Mouse (Mus musculus) gastrocnemius, postnatal 4 days (tissue): ENCODE results near the gene Casp8ap2. TPM values are rescaled to one million over a fixed set of nuclear protein-coding genes. Genes with fewer than 3 reads are reported as not detected.

Experiments used
- DNase-seq, 2 experiments: peaks; one replicate each; pipeline ENCODE4 v3.0.0; 2021 to 2022; ENCODE audit warnings: low spot score in 2 of 2, mixed read lengths in 2 of 2
- total RNA-seq, 2 experiments: library from RNA; stranded (reverse); gene quantifications; 2 replicates each; pipeline ENCODE4 v1.2.3; 2021

Casp8ap2 gene
- total RNA-seq, 2 experiments from 2014 or later: 11.2 to 14.2 TPM

- DNase-seq: no peak
Observed at GRCm38 (mm10) chr4:32665843-32666242, 50.6 kb downstream of the Casp8ap2 start.

- no peak for DNase-seq
Observed at GRCm38 (mm10) chr4:32668291-32668690, 53.0 kb downstream of the Casp8ap2 start.

GRCm38 (mm10) chr4:32669825-32670224, 54.6 kb downstream of the Casp8ap2 start:
- DNase-seq: no peak

- DNase-seq: no peak
Observed at GRCm38 (mm10) chr4:32674025-32674424, 58.8 kb downstream of the Casp8ap2 start.

GRCm38 (mm10) chr4:32677471-32677870, 62.2 kb downstream of the Casp8ap2 start:
- no peak for DNase-seq

- no peak for DNase-seq
Observed at GRCm38 (mm10) chr4:32680843-32681242, 65.6 kb downstream of the Casp8ap2 start.

GRCm38 (mm10) chr4:32682471-32682870, 67.2 kb downstream of the Casp8ap2 start:
- no peak for DNase-seq

- no peak for DNase-seq
Observed at GRCm38 (mm10) chr4:32683061-32683582, 67.9 kb downstream of the Casp8ap2 start.

Other genes with a start within 250 kb of the Casp8ap2 start
- not detected for gene Gja10, start 12.7 kb upstream of the Casp8ap2 start, total RNA-seq
- gene Mdn1, start 41.7 kb downstream of the Casp8ap2 start, total RNA-seq: 10 to 100 TPM; 16.8 to 19.0 TPM
- gene Lyrm2, start 184.8 kb downstream of the Casp8ap2 start, total RNA-seq: 10 to 100 TPM; 39.1 to 39.4 TPM